Comparison of ENCODE assay signal across 26 mouse cellular contexts in the genomic region with DNA sequence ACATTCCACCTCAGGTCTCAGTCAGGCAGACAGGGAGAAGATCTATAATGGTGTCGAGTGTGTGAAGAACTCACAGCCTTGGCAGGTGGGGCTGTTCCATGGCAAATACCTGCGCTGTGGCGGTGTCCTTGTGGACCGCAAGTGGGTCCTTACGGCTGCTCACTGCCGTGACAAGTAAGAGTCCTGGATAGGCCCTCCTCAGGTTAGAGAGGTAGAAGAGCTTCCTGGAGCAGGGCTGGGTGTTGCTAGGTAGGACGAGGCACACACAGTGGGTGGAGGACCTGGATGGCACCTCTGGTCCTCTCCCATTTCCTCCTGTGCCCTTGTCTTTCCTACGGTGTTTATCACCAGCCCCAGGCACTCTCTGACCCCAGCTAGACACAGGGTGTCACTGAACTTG. TPM values are rescaled to one million over a fixed set of nuclear protein-coding genes. Genes with fewer than 3 reads are reported as not detected.
"Had no signal": no experiment of that assay in that cellular context is flagged by ENCODE, and none has a peak within 500 bp of the region (broad histone marks: within the 10 kb centered on the region; RNA-seq: fewer than 3 reads in every experiment).

No protein-coding gene starts in this region.

- H3K9ac ChIP-seq: liver, embryonic 13.5 days; lung, embryonic 14.5 days; midbrain, embryonic 12.5 days had no signal

- H3K4me3 ChIP-seq: layer of hippocampus, adult 2 months; liver, embryonic 13.5 days; midbrain, embryonic 12.5 days; myocyte had no signal

- ATAC-seq: inflammation-experienced regulatory T-cells, adult 6 months; lung, postnatal 0 days; midbrain, embryonic 16.5 days had no signal

- H3K36me3 ChIP-seq: liver, embryonic 13.5 days; midbrain, embryonic 12.5 days had no signal

- H3K4me1 ChIP-seq: liver, embryonic 13.5 days; midbrain, embryonic 12.5 days had no signal

- DNase-seq: kidney, adult 11 months; kidney, adult 9 months; kidney, postnatal 25 days; layer of hippocampus, adult 9-11 months; liver, embryonic 13.5 days; lung, embryonic 14.5 days; lung, postnatal 36 days; right cerebral cortex, adult 18-20 months; right cerebral cortex, postnatal 14 days; right cerebral cortex, postnatal 4 days; thymus, adult 2 months; thymus, postnatal 4 days had no signal

- H3K9me3 ChIP-seq: liver, embryonic 13.5 days; midbrain, embryonic 12.5 days had no signal

- H3K27me3 ChIP-seq: liver, embryonic 13.5 days; midbrain, embryonic 12.5 days had no signal

- H3K4me2 ChIP-seq: liver, embryonic 13.5 days; lung, embryonic 14.5 days; midbrain, embryonic 12.5 days had no signal

- H3K27ac ChIP-seq: layer of hippocampus, adult 2 months; liver, embryonic 13.5 days; midbrain, embryonic 12.5 days had no signal

RNA-seq across cellular contexts. Expression of a gene that starts 0.9 kb away (rescaled TPM):
- polyA plus RNA-seq: inflammation-experienced regulatory T-cells, adult 6 months; kidney, embryonic 16.5 days; large intestine, adult 2 months; limb, embryonic 11.5 days; limb, embryonic 14.5 days; liver, adult 2 months; liver, embryonic 13.5 days; liver, embryonic 16.5 days; lung, embryonic 14.5 days; lung, postnatal 0 days; midbrain, embryonic 12.5 days; midbrain, embryonic 16.5 days; neural tube, embryonic 11.5 days; neural tube, embryonic 14.5 days had no signal

RNA-seq across cellular contexts. Expression of a gene that starts 4.8 kb away (rescaled TPM):
- polyA plus RNA-seq: kidney, embryonic 16.5 days; large intestine, adult 2 months; limb, embryonic 11.5 days; liver, adult 2 months; liver, embryonic 13.5 days; liver, embryonic 16.5 days; lung, embryonic 14.5 days; midbrain, embryonic 12.5 days; midbrain, embryonic 16.5 days; neural tube, embryonic 11.5 days; neural tube, embryonic 14.5 days had no signal

RNA-seq across cellular contexts. Expression of a gene that starts 11.2 kb away (rescaled TPM):
- polyA plus RNA-seq: liver, adult 2 months; liver, embryonic 13.5 days; liver, embryonic 16.5 days; neural tube, embryonic 11.5 days; neural tube, embryonic 14.5 days had no signal

RNA-seq across cellular contexts. Expression of a gene that starts 22.1 kb away (rescaled TPM):
- polyA plus RNA-seq: inflammation-experienced regulatory T-cells, adult 6 months; kidney, embryonic 16.5 days; large intestine, adult 2 months; limb, embryonic 11.5 days; liver, adult 2 months; liver, embryonic 13.5 days; liver, embryonic 16.5 days; lung, embryonic 14.5 days; midbrain, embryonic 12.5 days; myocyte; neural tube, embryonic 11.5 days; neural tube, embryonic 14.5 days had no signal

RNA-seq across cellular contexts. Expression of a gene that starts 27.7 kb away (rescaled TPM):
- polyA plus RNA-seq: myocyte had no signal
